Mouse (Mus musculus): ENCODE results near the gene Tmem86a. TPM values are rescaled to one million over a fixed set of nuclear protein-coding genes. Genes with fewer than 3 reads are reported as not detected.

Tmem86a gene
- polyA plus RNA-seq, 1 experiment from 2014 or later: 18.0 TPM

GRCm38 (mm10) chr7:47076729-47077128 is 26.3 kb downstream of the Tmem86a start:
- Histone ChIP-seq H3K36me3 (ENCODE audit: control insufficient read depth, insufficient read depth, low read length) (no peaks in the 10 kb centered on the region), H3K4me1 (ENCODE audit: control insufficient read depth in 2 of 2, insufficient read depth in 2 of 2, low read length in 2 of 2) (peaks cover 13 to 19% of the 10 kb centered on the region in 2 experiments), H3K9ac (ENCODE audit: low read length) (no peak overlapping the region; the same call in 1 of the 2 replicates), H3K9me3 (ENCODE audit: control insufficient read depth, low read length) (no peaks in the 10 kb centered on the region), H3K27ac (replicated peaks in 1 of 2; ENCODE audit: control insufficient read depth in 1 of 2, insufficient read depth in 1 of 2, low read depth in 2 of 2, low read length in 2 of 2) (no peak overlapping the region), H3K4me3 (ENCODE audit: control insufficient read depth in 1 of 2, insufficient read depth in 1 of 2, low read depth in 1 of 2, low read length in 2 of 2) (no peak overlapping the region), H3K27me3 (ENCODE audit: control insufficient read depth, insufficient read depth, low read length) (no peaks in the 10 kb centered on the region), H3K4me2 (ENCODE audit: low read length) (no peak overlapping the region)
- no peak for ATAC-seq (ENCODE audit: insufficient number of reproducible peaks, insufficient read depth, low FRiP score, low read depth)
- 64% methylated on average over 3 of the region's 3 CpGs for WGBS

- Histone ChIP-seq H3K27me3 (ENCODE audit: control insufficient read depth, insufficient read depth, low read length) (no peaks in the 10 kb centered on the region), H3K4me2 (ENCODE audit: low read length) (no peak overlapping the region), H3K9me3 (ENCODE audit: control insufficient read depth, low read length) (no peaks in the 10 kb centered on the region), H3K4me1 (ENCODE audit: control insufficient read depth in 2 of 2, insufficient read depth in 2 of 2, low read length in 2 of 2) (peaks cover 13 to 19% of the 10 kb centered on the region in 2 experiments), H3K36me3 (ENCODE audit: control insufficient read depth, insufficient read depth, low read length) (no peaks in the 10 kb centered on the region), H3K9ac (ENCODE audit: low read length) (no peak overlapping the region), H3K27ac (replicated peaks in 1 of 2; ENCODE audit: control insufficient read depth in 1 of 2, insufficient read depth in 1 of 2, low read depth in 2 of 2, low read length in 2 of 2) (no peak overlapping the region), H3K4me3 (ENCODE audit: control insufficient read depth in 1 of 2, insufficient read depth in 1 of 2, low read depth in 1 of 2, low read length in 2 of 2) (no peak overlapping the region)
- 63% methylated on average over 8 of the region's 8 CpGs for WGBS
- ATAC-seq (ENCODE audit: insufficient number of reproducible peaks, insufficient read depth, low FRiP score, low read depth): no peak
These were observed 27.1 kb downstream of the Tmem86a start for GRCm38 (mm10) chr7:47077451-47077850.

GRCm38 (mm10) chr7:47080868-47081267 is 30.5 kb downstream of the Tmem86a start:
- no peak overlapping the region for H3K4me2 ChIP-seq (ENCODE audit: low read length)
- H3K4me1 ChIP-seq (ENCODE audit: control insufficient read depth in 2 of 2, insufficient read depth in 2 of 2, low read length in 2 of 2): peaks cover 0 to 4% of the 10 kb centered on the region in 2 experiments; a peak in 3 of 4 replicates
- H3K27me3 ChIP-seq (ENCODE audit: control insufficient read depth, insufficient read depth, low read length): no peaks in the 10 kb centered on the region
- no peaks in the 10 kb centered on the region for H3K9me3 ChIP-seq (ENCODE audit: control insufficient read depth, low read length)
- 49% methylated on average over 3 of the region's 3 CpGs for WGBS
- no peak overlapping the region for H3K9ac ChIP-seq (ENCODE audit: low read length)
- ATAC-seq (ENCODE audit: insufficient number of reproducible peaks, insufficient read depth, low FRiP score, low read depth): no peak
- no peak overlapping the region for H3K27ac ChIP-seq (replicated peaks in 1 of 2; ENCODE audit: control insufficient read depth in 1 of 2, insufficient read depth in 1 of 2, low read depth in 2 of 2, low read length in 2 of 2)
- no peaks in the 10 kb centered on the region for H3K36me3 ChIP-seq (ENCODE audit: control insufficient read depth, insufficient read depth, low read length)
- H3K4me3 ChIP-seq (ENCODE audit: control insufficient read depth in 1 of 2, insufficient read depth in 1 of 2, low read depth in 1 of 2, low read length in 2 of 2): no peak overlapping the region

- Histone ChIP-seq H3K4me2 (ENCODE audit: low read length) (no peak overlapping the region), H3K9me3 (ENCODE audit: control insufficient read depth, low read length) (no peaks in the 10 kb centered on the region), H3K4me3 (ENCODE audit: control insufficient read depth in 1 of 2, insufficient read depth in 1 of 2, low read depth in 1 of 2, low read length in 2 of 2) (no peak overlapping the region), H3K36me3 (ENCODE audit: control insufficient read depth, insufficient read depth, low read length) (no peaks in the 10 kb centered on the region), H3K9ac (ENCODE audit: low read length) (no peak overlapping the region), H3K27me3 (ENCODE audit: control insufficient read depth, insufficient read depth, low read length) (no peaks in the 10 kb centered on the region), H3K4me1 (ENCODE audit: control insufficient read depth in 2 of 2, insufficient read depth in 2 of 2, low read length in 2 of 2) (peaks cover 0 to 4% of the 10 kb centered on the region in 2 experiments; a peak in 3 of 4 replicates), H3K27ac (replicated peaks in 1 of 2; ENCODE audit: control insufficient read depth in 1 of 2, insufficient read depth in 1 of 2, low read depth in 2 of 2, low read length in 2 of 2) (no peak overlapping the region)
- ATAC-seq (ENCODE audit: insufficient number of reproducible peaks, insufficient read depth, low FRiP score, low read depth): no peak
- 35% methylated on average over 6 of the region's 6 CpGs for WGBS
These were observed 30.9 kb downstream of the Tmem86a start for GRCm38 (mm10) chr7:47081277-47081676.

- Histone ChIP-seq H3K9ac (ENCODE audit: low read length) (no peak overlapping the region), H3K36me3 (ENCODE audit: control insufficient read depth, insufficient read depth, low read length) (no peaks in the 10 kb centered on the region), H3K27me3 (ENCODE audit: control insufficient read depth, insufficient read depth, low read length) (no peaks in the 10 kb centered on the region), H3K4me3 (ENCODE audit: control insufficient read depth in 1 of 2, insufficient read depth in 1 of 2, low read depth in 1 of 2, low read length in 2 of 2) (no peak overlapping the region), H3K4me1 (ENCODE audit: control insufficient read depth in 2 of 2, insufficient read depth in 2 of 2, low read length in 2 of 2) (peaks cover 0 to 4% of the 10 kb centered on the region in 2 experiments; a peak in 3 of 4 replicates), H3K27ac (replicated peaks in 1 of 2; ENCODE audit: control insufficient read depth in 1 of 2, insufficient read depth in 1 of 2, low read depth in 2 of 2, low read length in 2 of 2) (no peak overlapping the region), H3K4me2 (ENCODE audit: low read length) (no peak overlapping the region), H3K9me3 (ENCODE audit: control insufficient read depth, low read length) (no peaks in the 10 kb centered on the region)
- WGBS: 61% methylated on average over 1 of the region's 1 CpGs
- ATAC-seq (ENCODE audit: insufficient number of reproducible peaks, insufficient read depth, low FRiP score, low read depth): no peak
These were observed 34.7 kb downstream of the Tmem86a start for GRCm38 (mm10) chr7:47085075-47085474.

- Histone ChIP-seq H3K4me2 (ENCODE audit: low read length) (no peak overlapping the region), H3K9me3 (ENCODE audit: control insufficient read depth, low read length) (no peaks in the 10 kb centered on the region), H3K9ac (ENCODE audit: low read length) (no peak overlapping the region), H3K27ac (replicated peaks in 1 of 2; ENCODE audit: control insufficient read depth in 1 of 2, insufficient read depth in 1 of 2, low read depth in 2 of 2, low read length in 2 of 2) (no peak overlapping the region), H3K36me3 (ENCODE audit: control insufficient read depth, insufficient read depth, low read length) (no peaks in the 10 kb centered on the region), H3K4me3 (ENCODE audit: control insufficient read depth in 1 of 2, insufficient read depth in 1 of 2, low read depth in 1 of 2, low read length in 2 of 2) (no peak overlapping the region), H3K27me3 (ENCODE audit: control insufficient read depth, insufficient read depth, low read length) (no peaks in the 10 kb centered on the region), H3K4me1 (ENCODE audit: control insufficient read depth in 2 of 2, insufficient read depth in 2 of 2, low read length in 2 of 2) (peaks cover 0 to 3% of the 10 kb centered on the region in 2 experiments; a peak in 1 of 4 replicates)
- WGBS: 83% methylated on average over 5 of the region's 5 CpGs
- no peak for ATAC-seq (ENCODE audit: insufficient number of reproducible peaks, insufficient read depth, low FRiP score, low read depth)
These were observed 43.5 kb downstream of the Tmem86a start for GRCm38 (mm10) chr7:47093935-47094334.

GRCm38 (mm10) chr7:47094969-47095368 is 44.6 kb downstream of the Tmem86a start:
- Histone ChIP-seq H3K27me3 (ENCODE audit: control insufficient read depth, insufficient read depth, low read length) (no peaks in the 10 kb centered on the region), H3K36me3 (ENCODE audit: control insufficient read depth, insufficient read depth, low read length) (no peaks in the 10 kb centered on the region), H3K4me3 (ENCODE audit: control insufficient read depth in 1 of 2, insufficient read depth in 1 of 2, low read depth in 1 of 2, low read length in 2 of 2) (no peak overlapping the region), H3K4me2 (ENCODE audit: low read length) (no peak overlapping the region), H3K9ac (ENCODE audit: low read length) (no peak overlapping the region), H3K4me1 (ENCODE audit: control insufficient read depth in 2 of 2, insufficient read depth in 2 of 2, low read length in 2 of 2) (peaks cover 0 to 3% of the 10 kb centered on the region in 2 experiments; a peak in 1 of 4 replicates), H3K9me3 (ENCODE audit: control insufficient read depth, low read length) (no peaks in the 10 kb centered on the region), H3K27ac (replicated peaks in 1 of 2; ENCODE audit: control insufficient read depth in 1 of 2, insufficient read depth in 1 of 2, low read depth in 2 of 2, low read length in 2 of 2) (no peak overlapping the region)
- ATAC-seq (ENCODE audit: insufficient number of reproducible peaks, insufficient read depth, low FRiP score, low read depth): no peak
- 66% methylated on average over 2 of the region's 2 CpGs for WGBS

GRCm38 (mm10) chr7:47098044-47098443 is 47.6 kb downstream of the Tmem86a start:
- 53% methylated on average over 7 of the region's 7 CpGs for WGBS
- H3K4me2 ChIP-seq (ENCODE audit: low read length): no peak overlapping the region

More at GRCm38 (mm10) chr7:47098044-47098443, 47.6 kb downstream of the Tmem86a start:
- no peaks in the 10 kb centered on the region for H3K36me3 ChIP-seq (ENCODE audit: control insufficient read depth, insufficient read depth, low read length)
- H3K27ac ChIP-seq (replicated peaks in 1 of 2; ENCODE audit: control insufficient read depth in 1 of 2, insufficient read depth in 1 of 2, low read depth in 2 of 2, low read length in 2 of 2): no peak overlapping the region
- H3K4me3 ChIP-seq (ENCODE audit: control insufficient read depth in 1 of 2, insufficient read depth in 1 of 2, low read depth in 1 of 2, low read length in 2 of 2): no peak overlapping the region
- peaks cover 0 to 3% of the 10 kb centered on the region in 2 experiments; a peak in 1 of 4 replicates for H3K4me1 ChIP-seq (ENCODE audit: control insufficient read depth in 2 of 2, insufficient read depth in 2 of 2, low read length in 2 of 2)
- H3K27me3 ChIP-seq (ENCODE audit: control insufficient read depth, insufficient read depth, low read length): no peaks in the 10 kb centered on the region
- no peaks in the 10 kb centered on the region for H3K9me3 ChIP-seq (ENCODE audit: control insufficient read depth, low read length)
- H3K9ac ChIP-seq (ENCODE audit: low read length): no peak overlapping the region
- no peak for ATAC-seq (ENCODE audit: insufficient number of reproducible peaks, insufficient read depth, low FRiP score, low read depth)
